Mouse (Mus musculus) spleen, postnatal 14 days (tissue): ENCODE data around the gene Hmox2.
"Not testable (repeated sequence)": the region's sequence is repeated elsewhere in the genome, so short reads cannot be mapped to it uniquely, and the experiment has no call there.

Experiments used
- DNase-seq, 2 experiments: peaks; one replicate each; pipeline ENCODE4 v3.0.0; 2021 to 2022; ENCODE audit warnings: low spot score in 2 of 2

Gene Hmox2

GRCm38 (mm10) chr16:4725780-4726527 is at the start of gene Hmox2:
Gene Hmox2, plus strand, starts transcription at chr16:4726361.
- peak; percentile 93 to 97 for DNase-seq

GRCm38 (mm10) chr16:4676836-4677235 is 49.3 kb upstream of the Hmox2 start:
- DNase-seq = no peak

GRCm38 (mm10) chr16:4678080-4678479 is 48.1 kb upstream of the Hmox2 start:
- DNase-seq = no peak

GRCm38 (mm10) chr16:4679121-4680018 is 46.8 kb upstream of the Hmox2 start, which contains the start of gene Coro7:
Gene Coro7, minus strand, starts transcription at chr16:4679777.
- DNase-seq = peak; percentile 84 to 90

DNA sequence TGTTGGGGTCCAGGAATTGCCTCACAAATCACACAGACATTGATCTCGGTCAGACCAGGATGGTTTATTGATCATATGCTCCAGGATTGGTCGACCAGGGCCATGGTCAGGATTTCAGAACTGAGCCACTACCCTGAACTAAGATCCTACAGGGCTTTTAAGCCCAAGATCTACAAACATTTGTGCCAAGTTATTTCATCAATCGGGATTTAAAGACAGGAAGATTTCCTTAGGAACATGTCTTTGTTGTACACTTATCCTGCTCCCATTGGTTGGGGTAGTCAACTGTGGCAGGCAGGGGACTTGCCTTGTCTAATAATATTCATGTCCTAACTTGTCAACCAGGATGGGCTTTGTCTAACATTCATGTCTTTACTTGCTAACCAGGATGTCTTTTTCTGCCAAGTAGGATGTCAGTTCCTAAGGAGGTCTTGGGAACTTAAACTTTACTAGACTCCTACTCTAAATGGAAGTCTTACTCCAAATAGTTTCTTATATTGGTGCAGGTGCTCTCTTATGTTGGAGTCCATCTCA is 45.2 kb upstream of the Hmox2 start:
- not testable (repeated sequence) for DNase-seq

DNA sequence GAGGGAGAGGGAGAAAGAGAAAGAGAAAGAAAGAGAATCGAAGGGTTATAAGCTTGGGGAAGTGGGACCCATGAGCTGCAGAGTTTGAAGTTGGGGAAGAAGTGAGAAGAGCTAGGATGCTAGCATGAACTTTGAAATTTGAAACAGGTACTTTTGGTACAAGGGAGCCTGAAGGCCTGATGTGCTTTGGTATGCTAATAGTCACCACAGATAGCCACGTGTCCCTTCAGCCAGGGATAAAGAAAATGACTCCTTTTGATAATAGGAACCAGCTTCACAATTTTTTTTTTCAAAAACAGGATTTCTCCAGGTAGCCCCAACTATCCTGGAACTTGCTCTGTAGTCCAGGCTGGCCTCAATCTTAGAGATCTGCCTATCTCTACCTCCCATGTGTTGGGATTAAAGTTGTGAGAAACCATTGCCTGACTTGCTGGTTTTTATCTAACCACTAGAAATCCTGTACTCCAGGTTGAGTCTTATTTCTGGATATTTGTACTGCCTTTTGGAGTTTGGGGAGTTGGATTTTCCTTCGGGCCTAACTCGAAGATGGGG is 43.5 kb upstream of the Hmox2 start:
- DNase-seq = no peak

DNA sequence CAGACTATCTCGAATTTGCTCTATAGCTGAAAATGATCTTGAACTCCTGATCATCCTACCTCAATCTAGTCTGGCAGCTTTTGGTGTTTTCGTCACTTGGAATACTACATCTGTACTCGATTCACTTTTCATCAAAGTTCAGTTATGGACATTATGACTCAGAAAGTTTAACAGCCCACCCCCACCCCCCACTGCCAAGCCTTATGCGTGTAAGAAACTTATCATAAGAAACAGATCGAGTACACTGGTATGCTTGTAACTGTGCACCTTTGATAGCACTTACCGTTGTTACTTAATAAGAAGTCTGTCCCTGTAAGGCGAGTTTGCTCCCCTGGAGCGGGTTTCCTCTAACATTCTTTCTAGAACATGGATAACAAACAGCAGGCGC is 43.0 kb upstream of the Hmox2 start:
- no peak for DNase-seq

GRCm38 (mm10) chr16:4683581-4684456 is 42.3 kb upstream of the Hmox2 start:
- DNase-seq = peak; percentile 95 to 97

GRCm38 (mm10) chr16:4684457-4684791 is 41.7 kb upstream of the Hmox2 start:
- DNase-seq = no peak

- not testable (repeated sequence) for DNase-seq
These were observed 36.8 kb upstream of the Hmox2 start for GRCm38 (mm10) chr16:4689371-4689770.

DNA sequence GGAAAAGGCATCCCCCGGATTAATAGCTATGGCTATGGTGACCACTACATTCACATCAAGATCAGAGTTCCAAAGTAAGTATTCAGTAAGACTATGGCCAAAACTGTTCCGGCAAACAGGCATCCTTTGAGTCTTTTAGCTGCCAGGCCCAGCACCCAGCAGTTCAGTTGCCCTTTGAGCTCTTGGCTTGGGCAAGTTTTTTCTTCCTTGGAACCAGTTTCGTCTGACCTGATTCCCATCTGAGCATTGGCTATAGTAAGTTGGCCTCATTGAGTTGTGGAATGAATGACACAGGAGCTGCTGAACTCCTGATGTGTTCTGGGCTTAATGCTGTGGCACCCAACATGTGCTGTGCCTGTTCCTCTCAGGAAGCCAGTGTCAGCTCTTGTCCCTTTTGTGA is 24.9 kb upstream of the Hmox2 start:
- no peak for DNase-seq

- no peak for DNase-seq
These were observed 23.5 kb upstream of the Hmox2 start for GRCm38 (mm10) chr16:4702646-4703045.

DNA sequence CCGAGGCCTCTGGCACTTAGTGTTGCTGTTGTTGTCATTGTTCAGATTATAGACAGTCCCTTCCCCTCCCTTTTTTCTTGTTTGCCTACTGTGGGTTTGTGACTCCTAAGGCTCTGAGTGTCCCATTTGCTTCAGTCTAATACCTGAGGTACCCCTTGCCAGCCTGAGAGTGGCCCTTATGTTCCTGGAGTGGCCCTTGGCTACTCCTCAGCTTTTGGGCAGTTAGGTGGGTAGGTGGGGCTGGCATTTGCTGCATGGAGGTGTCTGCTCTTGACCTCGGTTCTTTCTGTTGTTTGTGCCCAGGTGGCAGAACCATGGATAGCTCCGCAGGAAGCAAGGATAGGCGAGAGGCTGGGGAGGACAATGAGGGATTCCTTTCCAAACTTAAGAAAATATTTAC is 20.6 kb upstream of the Hmox2 start:
- no peak for DNase-seq

GRCm38 (mm10) chr16:4711173-4711572 is 15.0 kb upstream of the Hmox2 start:
- no peak for DNase-seq

- DNase-seq = no peak
These were observed 12.1 kb upstream of the Hmox2 start for GRCm38 (mm10) chr16:4713861-4714710.

GRCm38 (mm10) chr16:4717866-4718265 is 8.3 kb upstream of the Hmox2 start:
- no peak for DNase-seq

DNA sequence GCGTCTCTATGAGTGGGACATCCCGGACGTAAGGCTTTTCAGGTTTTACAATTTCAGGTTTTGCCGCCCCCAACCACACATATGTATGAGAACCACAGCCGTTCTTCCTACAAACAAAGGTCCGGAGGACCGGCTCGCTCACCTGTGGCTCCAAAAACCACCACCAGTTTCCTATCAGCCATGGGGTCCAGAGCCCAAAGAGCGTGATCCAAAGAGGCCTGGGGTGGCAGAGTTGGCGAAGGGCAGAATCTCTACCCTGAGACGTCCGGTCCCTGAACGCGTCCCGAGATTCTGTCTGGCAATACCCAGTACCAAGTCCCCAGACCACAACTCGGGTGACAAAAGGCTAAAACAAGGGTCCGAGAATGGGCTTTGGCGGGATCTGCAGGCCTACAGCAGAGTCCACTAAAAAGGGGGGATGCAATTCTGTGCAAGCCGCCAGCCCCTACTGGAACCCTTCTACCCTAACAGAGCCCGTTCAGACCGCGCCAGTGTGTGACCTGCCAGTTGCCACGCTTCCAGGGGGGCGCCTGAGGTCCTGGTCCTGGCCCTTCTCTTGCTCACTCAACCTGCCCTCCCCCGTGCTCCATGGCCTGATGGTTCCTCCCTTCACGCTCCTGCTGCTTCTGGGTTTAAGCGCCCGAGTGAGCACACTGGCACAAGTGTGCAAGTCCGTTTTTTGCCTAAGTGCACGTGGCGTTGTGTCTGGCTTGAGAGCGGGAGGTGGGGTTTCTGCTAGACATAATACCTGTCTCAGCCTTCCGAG is 7.2 kb upstream of the Hmox2 start, which contains the start of gene Nmral1:
Nmral1 (minus strand) TSS at position 604 of the 766 bp plus-strand sequence.
- DNase-seq = peak; percentile 44 to 50

GRCm38 (mm10) chr16:4722128-4722914 is 3.8 kb upstream of the Hmox2 start:
- DNase-seq = no peak

DNA sequence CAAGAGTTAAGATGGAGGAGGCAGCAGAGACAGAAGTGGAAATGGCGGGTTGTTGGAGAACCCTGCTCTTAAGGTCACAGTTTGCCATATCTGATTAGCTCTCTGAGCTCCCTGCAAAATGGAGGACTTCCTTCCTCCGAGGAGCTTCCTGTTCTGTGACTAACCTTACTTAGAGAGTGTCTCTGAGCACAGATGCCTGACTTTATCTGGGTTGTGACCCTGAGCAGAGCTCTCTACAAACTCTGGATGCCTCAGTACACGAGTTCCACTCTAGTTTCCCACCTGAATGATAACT is 3.3 kb upstream of the Hmox2 start:
- no peak for DNase-seq
